Mouse (Mus musculus) heart, postnatal 0 days (tissue): Measurements from ENCODE around the gene Gm4922. TPM values are rescaled to one million over a fixed set of nuclear protein-coding genes. Genes with fewer than 3 reads are reported as not detected.

Source experiments
- ATAC-seq: fragments of 200-750 bp; cut with Nextera tagmentation; 2 replicates; pipeline ENCODE4 v1.8.0; 2017; ENCODE audit warnings: low read depth, moderate number of reproducible peaks, moderate library complexity; ENCODE audit not compliant: insufficient read depth
- DNase-seq: peaks from one replicate; pipeline ENCODE4 v3.0.0-alpha.2; 2016; ENCODE audit warnings: low spot score
- H3K27ac ChIP-seq: fragments of 300-500 bp; sonication (generic); 2 replicates; pipeline ENCODE4 v1.5.1; 2014; ENCODE audit warnings: low read depth, mild to moderate bottlenecking
- H3K27me3 ChIP-seq: fragments of 300-500 bp; sonication (generic); 2 replicates; pipeline ENCODE4 v1.6.1; 2014; ENCODE audit warnings: low read length, mixed read lengths; ENCODE audit not compliant: control insufficient read depth, insufficient read depth
- H3K36me3 ChIP-seq: fragments of 300-500 bp; sonication (generic); replicated peaks from 2 replicates; pipeline ENCODE4 v1.6.1; 2014; ENCODE audit warnings: low read length, mixed read lengths; ENCODE audit not compliant: control insufficient read depth, insufficient read depth
- H3K4me1 ChIP-seq: fragments of 300-500 bp; sonication (generic); 2 replicates; pipeline ENCODE4 v1.6.1; 2014; ENCODE audit warnings: antibody characterized with exemption; ENCODE audit not compliant: control insufficient read depth, insufficient read depth
- H3K4me2 ChIP-seq: fragments of 300-500 bp; sonication (generic); 2 replicates; pipeline ENCODE4 v1.6.1; 2014; ENCODE audit warnings: low read depth, mild to moderate bottlenecking, low read length, moderate library complexity
- H3K4me3 ChIP-seq: fragments of 300-500 bp; sonication (generic); 2 replicates; pipeline ENCODE4 v1.5.1; 2014; ENCODE audit warnings: low read depth, low read length
- H3K9ac ChIP-seq: fragments of 300-500 bp; sonication (generic); replicated peaks from 2 replicates; pipeline ENCODE4 v1.6.1; 2014; ENCODE audit warnings: low read depth, low read length, mixed read lengths
- H3K9me3 ChIP-seq: fragments of 300-500 bp; sonication (generic); replicated peaks from 2 replicates; pipeline ENCODE4 v1.6.1; 2016; ENCODE audit warnings: low read length; ENCODE audit not compliant: control insufficient read depth
- CTCF ChIP-seq: IDR thresholded peaks from 2 replicates; pipeline ENCODE4 v1.5.1; 2016; ENCODE audit warnings: antibody characterized with exemption, control low read depth, low read depth
- EP300 ChIP-seq: IDR thresholded peaks from 2 replicates; pipeline ENCODE4 v1.6.1; 2016; ENCODE audit warnings: antibody characterized with exemption, low read depth
- WGBS: fragments of 180-500 bp; shearing (Covaris S2); extraction: QIAGEN DNeasy Blood & Tissue Kit; methylation state at CpG from one replicate; pipeline ENCODE4 v1.1.7; 2014; 5-methylcytosine and 5-hydroxymethylcytosine counted together
- polyA plus RNA-seq: library from polyadenylated mRNA; unstranded; fragments of >200 nt; fragmentation: Nextera tagmentation; extraction: Ambion mirVana; gene quantifications from 2 replicates; pipeline ENCODE4 v1.2.1, GENCODE M21; 2015
- total RNA-seq: library from RNA; depleted of rRNA; stranded (reverse); fragments of >200 nt; gene quantifications from 2 replicates; pipeline ENCODE4 v1.2.3, GENCODE M21; 2014; ENCODE audit warnings: low replicate concordance

The Gm4922 gene
- total and polyA plus RNA-seq, 2 experiments from 2014 or later = not detected

DNA sequence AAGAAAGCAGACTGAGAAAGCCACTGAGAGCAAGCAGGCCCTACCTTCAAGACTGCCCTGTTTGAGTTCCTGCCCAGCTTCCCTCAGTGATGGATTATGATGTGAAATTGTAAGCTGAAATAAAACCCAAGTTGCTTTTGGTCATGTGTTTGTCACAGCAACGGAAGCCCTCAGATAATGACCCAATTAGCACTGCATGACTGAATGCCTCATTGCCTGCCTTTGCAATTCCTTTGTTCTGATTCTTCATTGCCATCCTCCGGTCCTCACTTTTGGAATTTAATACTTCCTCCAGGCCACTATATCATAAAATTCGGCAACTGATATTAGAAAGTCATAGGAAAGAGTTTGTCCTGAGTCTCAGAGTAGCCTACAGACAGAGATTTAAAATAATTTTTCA is 9.0 kb downstream of the Gm4922 start:
- Histone ChIP-seq H3K36me3 (no peaks in the 10 kb centered on the region), H3K4me1 (peaks cover 16% of the 10 kb centered on the region), H3K9ac (no peak overlapping the region), H3K27ac (no peak overlapping the region), H3K4me3 (no peak overlapping the region), H3K27me3 (no peaks in the 10 kb centered on the region), H3K9me3 (no peaks in the 10 kb centered on the region), H3K4me2 (no peak overlapping the region)
- no peak for ATAC-seq
- DNase-seq = no peak
- TF ChIP-seq CTCF (no peak), EP300 (no peak)
- 71% methylated on average over 3 of the region's 3 CpGs for WGBS

GRCm38 (mm10) chr10:18772537-18773179 is 13.9 kb downstream of the Gm4922 start:
- Histone ChIP-seq H3K9me3 (no peaks in the 10 kb centered on the region), H3K36me3 (no peaks in the 10 kb centered on the region), H3K9ac (no peak overlapping the region), H3K4me3 (no peak overlapping the region), H3K4me1 (peaks cover 8% of the 10 kb centered on the region; the same call in 1 of the 2 replicates), H3K4me2 (no peak overlapping the region), H3K27me3 (no peaks in the 10 kb centered on the region), H3K27ac (peak overlapping the region; percentile 36; the same call in 1 of the 2 replicates)
- no peak for TF ChIP-seq EP300
- no peak for TF ChIP-seq CTCF
- peak; percentile 54 for DNase-seq
- 45% methylated on average over 4 of the region's 4 CpGs for WGBS
- peak; percentile 51 for ATAC-seq

DNA sequence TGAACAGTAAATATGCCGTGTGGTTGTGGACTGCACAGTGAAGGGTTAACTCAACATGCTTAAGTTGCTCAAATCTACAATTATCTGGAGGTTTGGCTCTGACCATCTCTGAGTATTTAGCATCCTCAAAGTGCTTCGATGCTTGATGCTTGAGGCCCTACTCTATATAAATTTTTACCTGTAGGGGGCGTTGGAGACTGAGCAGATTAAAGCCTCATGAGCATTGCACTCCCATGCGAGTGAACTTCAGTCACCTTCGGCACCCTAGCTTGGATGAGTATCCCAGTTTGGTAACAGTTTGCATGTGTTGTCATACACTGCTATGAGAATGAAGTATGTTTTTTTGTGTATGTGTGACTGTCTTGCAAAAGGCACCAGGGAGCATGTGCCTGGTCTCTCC is 16.7 kb downstream of the Gm4922 start:
- H3K4me2 ChIP-seq = no peak overlapping the region
- H3K27me3 ChIP-seq = no peaks in the 10 kb centered on the region
- no peak overlapping the region for H3K9ac ChIP-seq
- no peak overlapping the region for H3K27ac ChIP-seq
- TF ChIP-seq EP300 (no peak), CTCF (peak; percentile 40)
- WGBS = 48% methylated on average over 5 of the region's 5 CpGs
- H3K4me1 ChIP-seq = peaks cover 8% of the 10 kb centered on the region; the same call in 1 of the 2 replicates
- 0 out of 2 replicates have a peak, but pooled peaks have one; percentile 24 for ATAC-seq
- DNase-seq = no peak
- no peaks in the 10 kb centered on the region for H3K36me3 ChIP-seq
- H3K9me3 ChIP-seq = peaks cover 5% of the 10 kb centered on the region; the same call in 1 of the 2 replicates
- H3K4me3 ChIP-seq = no peak overlapping the region

DNA sequence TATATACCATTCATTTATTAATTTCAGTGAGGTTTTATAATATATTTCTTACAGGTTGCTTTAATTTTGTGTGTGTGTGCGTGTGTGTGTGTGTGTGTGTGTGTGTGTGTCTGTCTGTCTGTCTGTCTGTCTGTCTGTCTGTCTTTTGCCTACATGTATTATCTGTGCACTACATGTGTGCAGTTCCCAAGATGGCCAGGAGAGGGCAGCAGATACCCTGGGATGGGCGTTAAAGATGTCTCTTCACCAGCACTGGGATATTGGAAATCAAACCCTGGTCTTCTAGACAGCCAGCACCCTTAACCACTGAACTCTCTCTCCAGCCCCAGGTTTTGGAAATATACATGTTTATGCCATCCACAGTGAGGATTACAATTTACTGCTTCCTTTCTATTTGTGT is 26.4 kb downstream of the Gm4922 start:
- no peak overlapping the region for H3K27ac ChIP-seq
- peaks cover 8% of the 10 kb centered on the region; the same call in 1 of the 2 replicates for H3K9me3 ChIP-seq
- ATAC-seq = no peak
- DNase-seq = no peak
- no peak overlapping the region for H3K9ac ChIP-seq
- no peak overlapping the region for H3K4me2 ChIP-seq
- no peak overlapping the region for H3K4me3 ChIP-seq
- no peaks in the 10 kb centered on the region for H3K36me3 ChIP-seq
- WGBS = 51% methylated on average over 2 of the region's 2 CpGs
- peak; percentile 84 for TF ChIP-seq CTCF
- no peak for TF ChIP-seq EP300
- H3K4me1 ChIP-seq = no peaks in the 10 kb centered on the region
- no peaks in the 10 kb centered on the region for H3K27me3 ChIP-seq

DNA sequence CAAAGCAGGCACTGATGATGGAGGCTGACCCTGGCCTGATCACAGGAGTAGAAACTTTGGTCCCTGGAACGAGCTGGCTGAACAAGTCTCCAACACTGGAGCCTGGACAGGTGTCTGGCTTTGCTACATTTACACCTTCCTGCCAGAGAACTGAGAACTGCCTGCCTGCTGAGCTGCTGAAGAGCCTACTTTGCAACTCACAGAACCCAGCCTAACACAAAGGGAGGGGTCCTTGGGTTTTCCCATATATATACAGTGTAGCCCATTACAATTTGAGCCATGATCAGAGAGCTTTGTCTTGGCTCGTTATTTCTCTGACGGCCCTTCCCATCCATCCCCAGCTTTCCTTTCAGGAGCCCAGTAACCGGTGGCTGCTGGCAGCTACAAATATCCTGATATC is 36.5 kb downstream of the Gm4922 start:
- no peaks in the 10 kb centered on the region for H3K4me1 ChIP-seq
- TF ChIP-seq CTCF (no peak), EP300 (no peak)
- H3K27me3 ChIP-seq = no peaks in the 10 kb centered on the region
- no peaks in the 10 kb centered on the region for H3K9me3 ChIP-seq
- H3K27ac ChIP-seq = no peak overlapping the region
- no peaks in the 10 kb centered on the region for H3K36me3 ChIP-seq
- H3K4me3 ChIP-seq = no peak overlapping the region
- ATAC-seq (no peak), DNase-seq (no peak)
- H3K9ac ChIP-seq = no peak overlapping the region
- H3K4me2 ChIP-seq = no peak overlapping the region
- WGBS = 57% methylated on average over 4 of the region's 4 CpGs
